Mouse (Mus musculus): ENCODE data around the gene Sirt1.
"Not testable (repeated sequence)": the region's sequence is repeated elsewhere in the genome, so short reads cannot be mapped to it uniquely, and the experiment has no call there.

The Sirt1 gene

GRCm38 (mm10) chr10:63388948-63389347 lies 7.4 kb upstream of the Sirt1 start:
- no peak for DNase-seq (ENCODE audit: low read depth, low spot score)

- no peak for DNase-seq (ENCODE audit: low read depth, low spot score)
Measured at GRCm38 (mm10) chr10:63386991-63387390, 5.5 kb upstream of the Sirt1 start.

GRCm38 (mm10) chr10:63386444-63386843 lies 4.9 kb upstream of the Sirt1 start:
- peak; percentile 73 for DNase-seq (ENCODE audit: low read depth, low spot score)

DNA sequence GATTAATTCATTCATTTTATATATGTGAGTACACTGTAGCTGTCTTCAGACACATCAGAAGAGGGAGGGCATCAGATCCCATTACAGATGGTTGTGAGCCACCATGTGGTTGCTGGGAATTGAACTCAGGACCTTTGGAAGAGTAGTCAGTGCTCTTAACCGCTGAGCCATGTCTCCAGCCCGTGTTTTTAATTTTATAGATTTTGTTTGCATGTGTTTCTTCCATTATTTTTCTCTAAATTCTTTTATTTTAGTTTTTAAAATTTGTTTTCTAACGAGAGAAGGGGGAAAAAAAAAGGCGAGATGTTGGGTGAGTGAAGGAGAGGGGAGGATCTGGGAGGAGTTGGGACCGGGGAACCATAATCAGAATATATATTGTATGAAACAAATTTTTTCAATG lies 4.4 kb upstream of the Sirt1 start:
- not testable (repeated sequence) for DNase-seq (ENCODE audit: low read depth, low spot score)

DNA sequence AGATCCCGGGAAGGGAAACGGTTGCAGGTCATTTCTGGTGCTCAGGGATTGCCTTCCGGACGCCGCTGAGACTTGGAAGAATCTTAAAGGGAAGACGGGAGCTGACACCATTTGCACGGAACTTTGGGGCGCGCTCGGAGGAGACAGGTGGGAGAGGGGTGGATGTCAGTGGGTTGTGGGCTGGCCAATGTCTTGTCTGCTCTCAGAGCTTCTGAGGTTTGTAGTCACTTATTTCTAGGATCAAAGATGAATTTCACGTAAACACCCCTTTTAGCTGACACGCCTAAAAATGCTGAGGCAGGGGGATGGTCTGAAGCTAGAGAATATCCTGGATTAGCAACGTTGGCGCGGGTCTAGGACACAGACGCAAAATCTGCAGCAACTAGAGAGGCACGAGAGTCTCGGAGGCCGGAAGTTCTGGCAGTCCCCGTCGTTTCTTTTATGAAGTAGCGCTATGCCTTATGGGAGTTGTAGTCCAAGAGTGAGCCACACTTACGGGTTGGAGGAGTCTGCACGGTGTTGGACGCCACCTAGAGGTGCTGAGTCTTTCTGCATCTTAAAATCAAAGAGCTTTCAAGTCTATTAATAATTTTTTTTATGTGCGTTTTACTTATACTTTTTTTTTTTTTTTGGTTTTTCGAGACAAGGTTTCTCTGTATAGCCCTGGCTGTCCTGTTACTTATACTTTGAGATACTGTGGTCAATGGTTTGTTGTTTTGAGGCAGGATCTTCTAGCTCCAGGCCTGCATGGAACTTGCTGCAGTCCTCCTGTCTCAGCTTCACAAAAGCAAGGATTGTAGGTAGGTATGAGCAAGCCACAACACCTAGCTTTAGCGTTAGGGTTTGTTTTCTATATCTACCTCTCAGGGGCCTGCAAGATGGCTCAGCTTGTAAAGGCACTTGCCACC lies 1.1 kb upstream of the Sirt1 start, which contains the start of gene Dnajc12:
TSS of gene Dnajc12 (plus strand) at position 72 of the 908 bp plus-strand sequence.
- peak; percentile 94 for DNase-seq (ENCODE audit: low read depth, low spot score)

GRCm38 (mm10) chr10:63378948-63379680 lies 2.4 kb downstream of the Sirt1 start:
- no peak for DNase-seq (ENCODE audit: low read depth, low spot score)

GRCm38 (mm10) chr10:63377468-63377867 lies 4.0 kb downstream of the Sirt1 start:
- peak; percentile 61 for DNase-seq (ENCODE audit: low read depth, low spot score)

DNA sequence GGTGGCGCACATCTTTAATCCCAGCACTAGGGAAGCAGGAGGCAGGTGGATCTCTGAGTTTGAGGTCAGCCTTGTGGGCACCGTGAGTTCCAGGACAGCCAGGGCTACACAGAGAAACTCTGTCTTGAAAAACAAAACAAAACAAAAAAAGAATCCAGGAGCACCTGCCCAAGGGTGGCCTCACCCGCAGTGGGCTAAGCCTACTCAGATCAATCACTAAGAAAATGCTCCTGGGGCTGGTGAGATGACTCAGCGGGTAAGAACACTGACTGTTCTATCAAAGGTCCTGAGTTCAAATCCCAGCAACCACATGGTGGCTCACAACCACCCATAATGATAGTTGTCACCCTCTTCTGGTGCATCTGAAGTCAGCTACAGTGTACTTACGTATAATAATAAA lies 5.2 kb downstream of the Sirt1 start:
- no peak for DNase-seq (ENCODE audit: low read depth, low spot score)

- DNase-seq (ENCODE audit: low read depth, low spot score), result no peak
Measured at GRCm38 (mm10) chr10:63368041-63368440, 13.5 kb downstream of the Sirt1 start.

DNA sequence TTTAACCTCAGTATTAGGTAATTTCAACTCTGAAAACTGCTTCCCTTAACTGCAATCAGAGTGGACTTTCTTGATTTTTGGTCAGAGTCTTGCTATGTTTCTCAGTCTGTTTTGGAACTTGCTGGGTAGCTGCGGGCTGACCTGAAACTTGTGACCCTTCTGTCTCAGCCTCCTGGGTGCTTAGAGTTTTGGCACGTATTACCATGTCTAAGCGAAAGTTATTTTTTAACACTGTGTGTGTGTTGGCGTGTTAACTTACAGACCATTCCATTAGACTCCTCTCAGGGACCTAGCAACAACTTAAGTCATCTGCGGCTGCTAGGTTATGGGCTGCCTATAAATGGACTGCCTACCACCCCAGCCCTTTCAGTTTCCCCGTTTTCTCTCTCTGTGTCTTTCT lies 14.1 kb downstream of the Sirt1 start:
- DNase-seq (ENCODE audit: low read depth, low spot score), result no peak

DNA sequence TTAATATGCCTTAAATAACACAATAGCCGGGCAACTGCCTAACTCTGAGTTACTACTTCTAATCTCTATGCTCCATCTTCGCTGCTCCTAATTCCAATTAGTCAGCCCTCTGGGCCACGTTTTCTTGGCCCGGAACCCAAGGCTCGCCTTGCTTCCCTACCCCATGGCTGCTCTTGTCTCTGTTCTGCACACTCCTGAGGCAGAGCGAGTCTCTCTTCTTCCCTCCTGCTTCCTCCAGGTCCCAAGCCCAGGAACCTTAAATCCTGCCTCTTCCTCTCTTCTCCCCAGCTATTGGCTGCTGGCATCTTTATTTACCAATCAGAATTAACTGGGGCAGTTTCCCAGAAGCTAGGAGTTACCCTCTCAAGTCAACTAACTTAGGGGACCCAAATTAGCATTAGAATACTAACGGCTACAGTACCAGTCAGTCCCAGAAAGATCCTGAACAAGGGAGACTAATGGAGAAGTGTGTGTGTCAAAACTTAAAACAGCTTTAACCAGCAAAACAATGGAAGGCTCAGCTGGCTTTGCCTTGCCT lies 15.5 kb downstream of the Sirt1 start:
- DNase-seq (ENCODE audit: low read depth, low spot score), result no peak

DNA sequence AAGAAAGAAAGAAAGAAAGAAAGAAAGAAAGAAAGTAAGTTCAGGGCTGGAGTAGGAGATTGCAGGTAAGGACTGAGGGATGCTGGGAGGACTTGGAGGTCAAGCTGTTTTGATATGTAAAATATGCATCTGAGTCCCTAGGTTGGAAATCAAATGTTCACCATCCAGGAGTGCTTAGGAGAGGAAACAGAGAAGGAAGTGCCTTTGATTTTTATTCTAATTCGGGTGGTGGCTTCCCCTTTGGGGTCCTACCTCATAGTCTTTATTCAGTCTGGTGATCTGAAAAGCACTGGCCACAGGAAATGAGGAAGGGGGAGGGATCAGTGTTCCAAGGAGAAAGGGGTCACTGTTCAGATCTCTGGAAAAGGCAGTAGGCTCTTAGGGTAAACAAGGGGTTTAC lies 21.0 kb downstream of the Sirt1 start:
- no peak for DNase-seq (ENCODE audit: low read depth, low spot score)

DNA sequence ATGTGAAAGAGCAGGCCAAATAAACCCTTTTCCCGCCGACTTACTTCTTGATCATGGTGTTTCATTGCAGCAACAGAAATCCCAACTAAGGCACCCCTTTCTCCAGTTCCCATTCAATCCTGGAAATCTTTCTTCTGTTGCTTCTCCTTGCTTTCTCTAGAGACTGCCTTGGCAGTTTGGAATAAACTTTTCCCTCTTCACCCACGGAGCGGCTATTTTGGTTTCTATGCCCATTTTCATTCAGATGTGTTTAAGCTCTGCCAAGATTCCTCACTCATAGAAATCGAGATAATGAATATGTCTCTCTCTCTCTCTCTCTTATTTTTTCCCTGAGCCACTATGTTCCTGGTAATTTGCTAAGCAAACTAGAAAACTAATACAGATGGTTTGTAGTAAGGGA lies 29.4 kb downstream of the Sirt1 start:
- DNase-seq (ENCODE audit: low read depth, low spot score), result no peak

GRCm38 (mm10) chr10:63351099-63351498 lies 30.4 kb downstream of the Sirt1 start:
- not testable (repeated sequence) for DNase-seq (ENCODE audit: low read depth, low spot score)

GRCm38 (mm10) chr10:63350666-63351065 lies 30.8 kb downstream of the Sirt1 start:
- DNase-seq (ENCODE audit: low read depth, low spot score), result no peak

- no peak for DNase-seq (ENCODE audit: low read depth, low spot score)
Measured at GRCm38 (mm10) chr10:63348291-63348690, 33.2 kb downstream of the Sirt1 start.

DNA sequence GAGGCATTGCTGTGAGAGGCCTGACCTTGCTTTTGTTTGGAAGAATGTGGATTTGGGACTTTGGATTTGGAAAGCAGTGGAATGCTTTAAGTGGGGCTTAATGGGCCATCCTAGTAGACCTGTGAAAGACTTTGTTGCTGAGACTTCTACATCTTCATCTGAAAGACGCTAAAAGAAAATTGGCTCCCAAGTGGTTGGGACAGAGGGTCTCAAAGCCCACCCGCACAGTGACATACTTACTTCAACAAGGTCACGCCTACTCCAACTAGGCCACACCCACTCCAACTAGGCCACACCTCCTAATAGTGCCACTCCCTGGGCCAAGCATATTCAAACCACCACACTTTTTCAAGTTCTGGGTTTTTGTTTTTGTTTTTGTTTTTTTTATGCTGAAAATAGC lies 36.8 kb downstream of the Sirt1 start:
- no peak for DNase-seq (ENCODE audit: low read depth, low spot score)

GRCm38 (mm10) chr10:63341351-63341750 lies 40.2 kb downstream of the Sirt1 start:
- DNase-seq (ENCODE audit: low read depth, low spot score), result no peak

DNA sequence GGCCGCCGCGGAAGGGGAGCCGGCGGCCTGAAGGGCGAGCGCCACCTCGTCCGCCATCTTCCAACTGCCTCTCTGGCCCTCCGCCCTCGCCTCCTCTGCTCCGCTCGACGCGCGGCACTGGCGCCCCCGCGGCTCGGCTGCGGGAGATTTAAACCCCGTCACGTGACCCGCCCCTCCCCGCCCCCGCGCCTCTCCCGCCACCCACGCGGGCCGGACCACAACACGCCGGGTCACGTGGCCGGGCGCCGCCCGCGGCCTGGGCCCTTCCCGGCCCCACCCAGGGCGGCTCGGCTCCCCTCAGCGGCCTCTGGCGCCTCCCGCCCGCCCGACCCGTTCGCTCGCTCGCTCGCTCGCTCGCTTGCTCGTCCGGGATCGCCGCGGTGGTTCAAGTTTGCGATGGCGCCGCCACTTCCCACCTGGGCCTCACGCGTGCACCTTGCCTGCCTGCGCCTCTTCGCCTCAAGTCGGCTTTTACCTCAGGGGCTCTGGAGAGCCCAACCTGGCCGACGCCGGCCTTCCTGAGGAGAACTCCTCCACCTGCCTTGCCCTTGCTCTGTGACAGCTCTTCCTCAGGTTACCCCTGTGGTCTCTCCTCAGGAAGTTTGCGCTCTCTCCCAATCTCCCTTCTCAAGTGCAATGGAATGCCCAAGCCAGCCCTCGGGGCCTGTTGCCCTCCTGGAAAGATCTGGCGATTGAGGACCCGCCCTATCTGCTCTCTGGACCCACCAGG lies 42.4 kb downstream of the Sirt1 start:
- peak; percentile 84 for DNase-seq (ENCODE audit: low read depth, low spot score)

- DNase-seq (ENCODE audit: low read depth, low spot score), result peak; percentile 51
Measured at GRCm38 (mm10) chr10:63337951-63338836, 43.3 kb downstream of the Sirt1 start.

- DNase-seq (ENCODE audit: low read depth, low spot score), result no peak
Measured at GRCm38 (mm10) chr10:63337326-63337725, 44.2 kb downstream of the Sirt1 start.

All from retina, postnatal 7 days (tissue).